Mouse (Mus musculus) v-Abl transformed pro-B cells (cell line): ENCODE data around the gene Ipp.

ENCODE experiments used
- in situ Hi-C, 2 experiments: fragments of 400-800 bp; cut with MboI; formaldehyde crosslinking; loops; one replicate each; pipeline ENCODE4 v1.15.1; 2025; ENCODE audit not compliant: unreplicated experiment in 2 of 2

Gene Ipp

GRCm38 (mm10) chr4:116507425-116508218 is at the start of gene Ipp:
Gene Ipp (plus strand): TSS chr4:116507549.
- in situ Hi-C loops, result loop anchor here in 1 of 2 experiments (5.0 kb wide), 1 partner anchor 45 kb away; no protein-coding TSS in a partner anchor

DNA sequence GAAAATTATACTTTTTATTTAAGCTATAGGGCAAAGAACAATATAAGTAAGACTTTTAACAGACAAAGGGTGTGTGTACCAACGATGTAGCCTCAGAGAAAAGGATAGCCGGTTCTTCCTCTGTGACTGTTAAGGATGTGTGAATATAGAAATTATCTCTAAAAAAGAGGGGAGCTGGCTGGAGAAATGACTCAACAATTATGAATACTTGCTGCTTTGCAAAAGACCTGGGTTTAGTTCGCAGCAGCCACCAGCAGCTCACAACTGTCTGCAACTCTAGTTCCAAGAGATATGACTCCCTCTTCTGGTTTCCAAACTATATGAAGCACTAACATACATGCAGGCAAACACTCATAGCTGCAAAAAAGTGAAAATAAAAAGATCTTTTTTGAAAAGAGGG is 45.4 kb upstream of the Ipp start:
- in situ Hi-C loops, result no loop called here

DNA sequence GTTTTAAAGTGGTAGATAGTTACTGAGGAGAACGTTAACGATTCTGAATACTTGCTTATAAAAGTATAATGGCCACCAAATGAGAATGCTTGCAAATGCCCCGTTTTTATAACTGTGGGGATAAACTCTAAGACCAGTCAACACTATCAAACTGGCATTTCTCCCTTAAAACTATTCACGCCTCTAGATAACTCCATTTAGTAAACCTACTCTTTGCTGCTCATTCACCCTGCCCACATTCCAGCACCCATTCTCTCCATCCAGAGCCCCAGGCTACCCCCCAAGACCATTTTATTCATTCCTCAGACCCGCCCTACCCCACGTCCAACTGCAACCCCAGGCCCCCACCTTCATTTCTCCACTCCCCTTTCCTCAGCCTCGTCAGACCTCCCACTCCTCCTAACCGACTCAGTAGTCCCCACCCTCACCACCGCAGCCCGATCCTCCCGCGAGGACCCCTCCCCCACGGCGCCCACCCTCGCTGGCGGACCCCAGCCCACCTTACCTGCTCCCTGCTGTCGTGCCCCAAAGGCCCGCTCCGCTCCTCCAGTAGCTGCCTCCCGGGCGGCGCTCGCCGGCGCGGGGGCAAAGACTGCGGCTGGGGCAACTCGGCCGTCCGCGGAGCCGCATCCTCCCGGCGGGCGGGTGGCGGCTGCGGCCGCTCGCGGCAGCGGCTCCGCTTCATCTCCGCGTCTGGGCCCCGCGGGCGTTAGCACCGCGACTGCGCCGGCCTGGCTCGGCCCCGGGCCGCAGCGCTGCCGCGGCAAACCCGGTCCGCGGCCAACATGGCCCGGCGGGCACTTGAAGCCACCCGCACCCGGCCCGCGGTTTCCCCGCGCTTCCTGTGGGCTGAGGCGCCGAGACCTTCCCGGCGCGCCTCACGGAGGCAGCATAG is 43.9 kb upstream of the Ipp start:
- in situ Hi-C loops, result no loop called here

GRCm38 (mm10) chr4:116464126-116464981 is 43.0 kb upstream of the Ipp start, which contains the start of gene Mast2:
Gene Mast2 (minus strand): TSS chr4:116464183.
- in situ Hi-C loops, result no loop called here

DNA sequence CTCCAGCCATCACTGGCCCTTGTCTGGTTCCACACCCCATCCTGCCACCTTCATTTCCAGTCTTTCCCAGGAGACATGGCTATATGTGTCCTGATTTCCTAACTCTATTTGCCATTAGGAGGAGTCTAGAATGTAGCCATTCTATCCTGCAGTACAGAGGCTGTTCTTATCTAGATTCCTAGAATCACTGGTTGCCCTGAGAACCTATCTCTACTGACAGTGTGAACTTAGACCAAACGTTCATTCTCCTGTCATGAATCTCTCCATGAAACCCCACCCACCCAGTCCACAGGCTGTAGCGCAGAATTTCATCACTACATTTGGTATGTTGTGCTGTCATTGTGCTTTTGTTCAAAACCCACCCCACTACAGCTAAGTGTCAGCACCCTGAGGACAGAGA is 26.0 kb upstream of the Ipp start:
- in situ Hi-C loops, result no loop called here

GRCm38 (mm10) chr4:116483476-116483875 is 23.9 kb upstream of the Ipp start:
- in situ Hi-C loops, result no loop called here

GRCm38 (mm10) chr4:116491119-116491536 is 16.2 kb upstream of the Ipp start:
- in situ Hi-C loops, result no loop called here

DNA sequence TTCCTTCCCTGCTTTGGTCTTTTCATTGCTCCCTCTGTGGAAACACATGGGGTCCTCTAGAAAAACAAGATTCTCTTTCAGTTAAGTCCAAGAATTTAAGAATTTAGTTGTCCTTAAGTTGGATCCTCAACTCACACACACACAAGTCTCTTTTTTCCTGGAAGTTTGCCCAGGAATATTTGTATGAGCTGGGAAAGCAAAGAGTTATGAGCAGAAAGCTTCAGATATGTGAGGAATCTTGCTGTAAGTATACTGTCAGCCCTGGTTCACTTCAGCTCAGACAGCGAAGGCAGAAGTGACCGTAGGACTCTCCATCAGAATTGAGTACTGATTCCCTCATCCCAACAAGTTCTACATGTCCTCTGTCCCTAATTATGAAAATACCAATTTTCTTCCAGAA is 15.5 kb upstream of the Ipp start:
- in situ Hi-C loops, result no loop called here

DNA sequence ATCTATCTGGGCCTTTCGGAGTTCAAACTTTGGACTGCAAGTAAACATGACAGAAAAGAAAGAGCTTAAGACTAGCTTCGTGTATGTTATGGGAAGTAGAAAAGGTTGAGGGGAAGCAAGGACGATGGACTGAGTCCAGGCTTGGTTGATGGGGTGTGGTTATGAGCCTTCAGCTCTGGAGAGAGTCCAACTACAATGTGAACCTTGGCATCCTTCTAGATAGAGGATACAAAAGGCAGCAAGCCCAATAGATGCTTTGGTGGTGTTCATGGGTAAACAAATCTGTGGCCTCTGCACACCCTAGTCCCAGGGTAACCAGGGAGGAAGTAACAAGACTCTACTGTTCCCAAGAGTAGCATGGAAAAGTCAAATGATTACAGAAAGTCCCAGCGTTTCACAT is 14.9 kb upstream of the Ipp start:
- in situ Hi-C loops, result no loop called here

- in situ Hi-C loops, result no loop called here
Measured at GRCm38 (mm10) chr4:116493646-116494045, 13.7 kb upstream of the Ipp start.

DNA sequence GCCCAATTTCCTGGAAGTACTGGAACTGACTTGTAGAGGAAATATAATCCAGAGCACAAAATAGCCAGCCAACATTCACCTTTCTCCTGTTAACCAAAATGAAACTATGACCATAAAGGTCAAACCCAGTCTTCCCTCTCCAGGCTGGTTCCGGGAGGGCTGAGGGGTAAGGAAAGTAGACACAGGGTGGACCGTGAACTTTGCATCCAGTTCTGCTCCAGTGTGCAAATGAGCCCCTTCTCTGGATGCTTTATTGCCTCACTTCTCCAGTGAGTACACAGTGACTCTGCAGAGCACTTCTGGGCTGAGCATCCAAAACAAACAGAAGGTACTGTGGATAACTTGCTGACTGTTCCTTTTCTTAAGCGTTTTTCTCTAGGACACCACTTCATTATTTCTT is 7.4 kb upstream of the Ipp start:
- in situ Hi-C loops, result no loop called here

DNA sequence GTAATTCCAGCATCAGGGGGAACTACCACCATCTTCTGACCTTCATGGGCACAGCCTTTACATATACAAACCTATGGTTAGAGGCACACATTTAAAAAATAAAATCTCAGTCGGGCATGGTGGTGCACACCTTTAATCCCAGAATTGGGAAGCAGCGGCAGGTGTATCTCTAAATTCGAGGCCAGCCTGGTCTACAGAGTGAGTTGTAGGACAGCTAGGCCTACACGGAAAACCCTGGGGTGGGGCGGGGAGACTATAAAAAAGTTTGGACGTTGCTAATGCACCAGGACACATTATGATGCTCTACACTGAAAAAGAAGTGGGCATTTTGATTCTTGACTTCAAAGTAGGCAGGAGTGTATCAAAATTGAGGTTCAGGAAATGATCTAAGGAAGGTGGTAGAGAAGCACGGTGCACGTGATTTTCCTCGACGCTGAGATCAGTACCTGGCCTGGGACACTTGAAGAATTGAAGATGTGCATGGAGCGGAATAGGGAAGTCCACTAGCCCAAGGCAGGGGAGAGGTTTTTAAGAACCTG is 394 bp upstream of the Ipp start:
- in situ Hi-C loops, result loop anchor here in 1 of 2 experiments (5.0 kb wide), 1 partner anchor 45 kb away; no protein-coding TSS in a partner anchor

DNA sequence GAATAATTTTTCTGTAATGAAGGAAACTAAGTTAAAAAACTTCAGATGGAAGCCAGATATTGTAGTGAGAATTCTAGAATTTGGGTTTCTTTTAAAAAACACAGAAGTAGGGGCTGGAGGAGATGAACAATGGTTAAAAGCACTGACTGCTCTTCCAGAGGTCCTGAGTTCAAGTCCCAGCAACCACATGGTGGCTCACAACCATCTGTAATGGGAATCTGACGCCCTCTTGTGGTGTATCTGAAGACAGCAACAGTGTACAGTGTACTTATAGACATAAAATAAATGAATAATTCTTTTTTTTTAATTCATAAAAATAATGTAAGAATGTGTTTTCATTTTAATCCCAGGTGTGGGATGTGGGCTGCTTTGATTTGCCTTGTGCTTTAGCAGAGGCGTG is 23.8 kb downstream of the Ipp start:
- in situ Hi-C loops, result loop anchor here (10.0 to 25.0 kb wide), 3 partner anchors 176 to 369 kb away; partner anchors contain the start of genes 1700042G07Rik (in 2 of the 2), Gm49337 (in 2 of the 2), Lurap1 (in 2 of the 2) and Tspan1 (in 2 of the 2)

DNA sequence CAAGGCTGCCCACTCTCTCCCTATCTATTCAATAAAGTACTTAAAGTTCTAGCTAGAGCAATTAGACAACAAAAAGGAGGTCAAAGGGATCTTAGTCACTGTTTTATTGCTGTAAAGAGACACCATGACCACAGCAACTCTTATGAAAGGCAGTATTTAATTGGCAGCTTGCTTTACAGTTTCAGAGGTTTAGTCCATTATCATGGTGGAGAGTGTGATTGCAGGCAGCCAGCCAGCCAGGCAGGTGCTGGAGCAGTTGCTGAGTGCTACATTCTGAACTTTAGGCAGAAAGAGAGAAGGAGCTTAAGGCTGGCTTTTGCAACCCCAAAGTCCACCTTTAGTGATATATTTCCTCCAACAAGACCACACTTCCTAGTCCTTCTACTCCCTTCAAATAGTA is 29.0 kb downstream of the Ipp start:
- in situ Hi-C loops, result loop anchor here (10.0 to 25.0 kb wide), 3 partner anchors 182 to 374 kb away; partner anchors contain the start of genes 1700042G07Rik (in 2 of the 2), Gm49337 (in 2 of the 2), Lurap1 (in 2 of the 2) and Tspan1 (in 2 of the 2)

- in situ Hi-C loops, result loop anchor here (10.0 to 25.0 kb wide), 3 partner anchors 183 to 375 kb away; partner anchors contain the start of genes 1700042G07Rik (in 2 of the 2), Gm49337 (in 2 of the 2), Lurap1 (in 2 of the 2) and Tspan1 (in 2 of the 2)
Measured at GRCm38 (mm10) chr4:116537737-116538136, 30.4 kb downstream of the Ipp start.

DNA sequence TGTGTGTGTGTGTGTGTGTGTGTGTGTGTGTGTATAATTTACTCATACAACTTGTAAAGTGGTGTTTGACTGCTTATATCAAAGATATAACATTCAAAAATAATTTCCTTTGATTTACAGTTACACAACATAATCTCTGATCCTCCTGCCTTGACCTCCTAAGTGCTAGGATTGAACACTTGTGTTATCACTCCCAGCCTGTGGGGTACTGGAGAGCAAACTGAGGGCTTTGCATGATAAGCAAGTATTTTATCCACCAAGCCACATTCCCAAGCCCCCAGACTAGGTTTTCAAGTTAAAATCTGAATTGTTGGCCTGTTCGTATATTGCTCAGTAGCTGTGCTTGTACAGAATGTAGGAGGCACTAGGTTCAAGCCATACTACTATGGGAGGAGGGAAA is 43.1 kb downstream of the Ipp start:
- in situ Hi-C loops, result loop anchor here in 1 of 2 experiments (5.0 kb wide), 1 partner anchor 43 kb away; the partner anchor contains the start of gene Ipp

DNA sequence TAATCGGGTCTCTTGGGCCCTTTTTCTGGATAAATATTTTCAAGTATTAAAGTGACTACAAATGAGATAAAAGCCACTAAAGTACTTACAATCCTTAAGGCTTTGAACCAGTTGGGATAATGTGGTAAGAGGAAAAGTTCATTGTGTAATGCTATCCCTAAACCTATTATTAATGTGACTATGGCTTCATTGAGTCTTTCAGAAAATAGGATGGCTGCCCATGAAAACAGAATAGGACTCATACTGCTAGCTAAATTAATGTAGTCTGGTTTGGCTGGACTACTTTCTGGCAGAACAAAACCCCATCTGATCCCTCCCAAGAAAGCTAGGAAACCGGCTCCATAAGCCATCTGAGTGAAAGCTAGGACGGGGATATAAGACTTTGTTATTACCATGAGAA is 45.7 kb downstream of the Ipp start:
- in situ Hi-C loops, result loop anchor here in 1 of 2 experiments (5.0 kb wide), 1 partner anchor 46 kb away; the partner anchor contains the start of gene Ipp

DNA sequence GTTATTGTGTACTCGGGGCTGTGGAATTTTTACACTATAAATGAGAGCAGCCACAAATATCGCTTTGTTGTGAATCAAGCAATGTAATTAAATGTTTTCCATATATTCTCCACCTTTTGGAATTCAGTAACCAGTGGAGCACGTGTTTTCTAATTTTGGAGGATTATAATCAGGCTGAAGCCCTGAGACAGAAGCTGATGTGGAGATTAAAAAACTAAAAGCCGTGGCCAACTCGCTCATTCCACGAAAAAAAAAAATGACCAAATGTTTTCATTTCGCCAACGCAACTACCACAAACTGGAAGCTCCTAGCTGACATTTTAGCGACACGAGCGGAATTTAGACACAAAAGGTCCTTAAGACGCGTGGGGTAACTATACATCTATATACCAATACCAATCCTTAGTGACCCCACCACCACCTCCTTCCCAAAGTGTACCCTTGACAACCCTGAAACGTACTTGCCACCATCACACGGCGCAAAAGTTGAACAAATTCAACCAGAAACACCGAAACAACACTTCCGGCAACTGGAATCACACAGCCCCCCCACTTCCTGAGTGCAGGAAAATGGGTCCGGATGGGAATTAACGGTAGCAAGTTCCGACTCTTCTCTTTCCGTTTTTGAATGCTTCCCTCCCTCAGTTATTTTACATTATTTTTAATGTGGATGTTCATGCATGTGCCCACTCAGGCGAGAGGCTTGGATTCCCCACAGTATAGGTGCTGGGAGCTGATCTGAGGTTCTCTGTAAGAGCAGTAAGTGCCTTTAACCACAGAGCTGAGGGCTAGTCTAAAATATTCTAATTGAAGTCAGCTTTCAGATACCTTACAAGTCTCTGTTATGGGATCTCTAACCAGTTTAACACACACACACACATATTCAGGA is 48.3 kb downstream of the Ipp start, which contains the start of gene Tmem69:
Gene Tmem69, minus strand, starts transcription at position 524 of the 888 bp plus-strand sequence.
- in situ Hi-C loops, result no loop called here
